Mouse (Mus musculus) spleen, adult 12 weeks (tissue): Measurements from ENCODE around the gene Gnb3.
"Not testable (repeated sequence)": the region's sequence is repeated elsewhere in the genome, so short reads cannot be mapped to it uniquely, and the experiment has no call there.

Experiments
- DNase-seq: peaks from one replicate; pipeline ENCODE4 v3.0.0; 2022; ENCODE audit warnings: low spot score

The Gnb3 gene

GRCm38 (mm10) chr6:124803061-124803460, 37.0 kb downstream of the Gnb3 start:
- no peak for DNase-seq

- not testable (repeated sequence) for DNase-seq
Observed at GRCm38 (mm10) chr6:124802400-124802799, 37.7 kb downstream of the Gnb3 start.

GRCm38 (mm10) chr6:124796200-124796599, 43.9 kb downstream of the Gnb3 start:
- DNase-seq, result no peak

- DNase-seq, result no peak
Observed at GRCm38 (mm10) chr6:124795781-124796180, 44.3 kb downstream of the Gnb3 start.

GRCm38 (mm10) chr6:124791911-124792310, 48.2 kb downstream of the Gnb3 start:
- DNase-seq, result no peak

- DNase-seq, result no peak
Observed at GRCm38 (mm10) chr6:124790121-124790520, 50.0 kb downstream of the Gnb3 start.

GRCm38 (mm10) chr6:124789519-124789918, 50.6 kb downstream of the Gnb3 start:
- DNase-seq, result no peak

- DNase-seq, result no peak
Observed at GRCm38 (mm10) chr6:124787722-124788121, 52.4 kb downstream of the Gnb3 start.

GRCm38 (mm10) chr6:124786756-124787420, 53.2 kb downstream of the Gnb3 start:
- DNase-seq, result no peak
